Mouse (Mus musculus) cerebral cortex, adult 2 months (tissue): ENCODE data around the gene Gm6583.

Experiments
- WGBS: fragments of 180-500 bp; shearing (Covaris S2); methylation state at CpG from one replicate; pipeline ENCODE4 v1.1.7; 2018; 5-methylcytosine and 5-hydroxymethylcytosine counted together

Gene Gm6583

DNA sequence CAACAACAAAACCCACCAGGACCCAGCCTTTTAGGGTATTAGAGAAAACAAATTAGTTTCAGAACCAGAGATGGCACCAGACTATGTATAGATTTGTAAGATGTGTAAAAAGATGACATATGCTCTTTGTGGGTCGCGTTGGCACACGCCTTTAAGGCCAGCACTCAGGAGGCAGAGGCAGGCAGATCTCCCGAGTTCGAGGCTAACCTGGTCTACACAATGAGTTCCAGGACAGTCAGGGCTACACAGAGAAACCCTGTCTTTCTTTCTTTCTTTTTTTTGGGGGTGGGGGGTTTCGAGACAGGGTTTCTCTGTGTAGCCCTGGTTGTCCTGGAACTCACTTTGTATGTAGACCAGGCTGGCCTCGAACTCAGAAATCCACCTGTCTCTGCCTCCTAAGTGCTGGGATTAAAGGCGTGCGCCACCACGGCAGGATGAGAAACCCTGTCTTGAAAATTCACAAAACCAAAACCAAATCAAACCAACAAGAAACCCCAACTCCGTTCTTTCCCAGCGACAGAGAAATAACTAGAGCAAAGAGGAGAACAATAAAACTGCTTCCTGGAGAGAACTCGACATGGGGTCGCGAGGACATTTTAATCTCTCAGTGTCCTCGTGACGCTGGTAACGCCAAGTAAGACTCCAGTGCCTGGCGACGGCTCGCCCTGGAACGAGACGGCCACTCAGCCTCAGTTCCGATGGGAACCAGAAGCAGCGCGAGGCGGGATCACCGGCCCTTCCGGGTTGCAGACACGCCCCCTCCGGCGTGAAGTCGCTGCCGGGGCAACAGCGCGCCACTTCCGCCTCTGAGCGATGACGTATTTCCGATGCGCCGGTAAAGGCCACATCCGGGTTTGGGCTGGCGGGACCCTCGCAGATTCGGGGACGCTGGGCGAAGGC lies 30.0 kb downstream of the Gm6583 start, which contains the start of gene Tfip11:
Gene Tfip11, plus strand, starts transcription at position 813 of the 900 bp plus-strand sequence.
- 7% methylated on average over 48 of the region's 48 CpGs for WGBS

DNA sequence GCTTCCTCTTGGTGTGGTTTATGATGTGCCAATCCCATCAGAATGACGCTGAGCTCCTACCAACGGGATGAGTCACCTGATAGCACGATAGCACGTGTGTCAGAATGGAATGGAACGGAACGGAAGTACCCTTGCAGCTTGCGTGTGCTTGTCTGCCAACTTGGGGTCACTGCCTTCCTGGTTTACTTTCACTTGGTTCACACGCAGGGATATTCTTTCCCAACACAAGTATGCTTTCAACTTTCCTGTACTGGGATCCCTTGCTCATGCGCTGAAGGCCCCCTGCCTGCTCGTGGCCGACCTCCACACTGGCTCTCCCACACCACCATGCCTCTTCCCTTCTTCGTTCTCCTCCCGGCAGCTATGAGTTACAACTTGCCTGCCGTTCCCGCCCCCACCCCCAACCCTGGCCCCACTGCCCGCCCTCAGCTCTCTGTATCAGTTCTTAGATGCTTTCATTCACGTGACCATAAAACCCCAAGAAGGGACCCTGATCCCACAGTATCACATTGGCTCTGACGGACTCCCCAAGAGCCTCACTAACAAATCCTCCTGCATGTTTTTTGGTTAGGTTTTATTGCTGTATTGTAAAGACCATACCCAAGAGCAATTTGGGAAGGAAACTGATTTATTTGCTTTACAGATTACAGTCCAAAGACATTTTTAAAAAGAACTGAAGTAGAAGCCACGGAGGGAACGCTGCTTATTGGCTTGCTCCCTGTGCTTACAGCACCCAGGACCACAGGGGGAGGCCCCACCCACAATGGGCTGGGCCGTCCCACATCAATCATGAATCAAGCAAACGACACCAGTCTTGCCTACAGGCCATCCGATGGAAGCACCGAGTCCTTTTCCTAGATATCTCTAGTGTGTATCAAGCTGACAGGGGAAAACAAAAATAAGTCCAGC lies 30.9 kb downstream of the Gm6583 start:
- 26% methylated on average over 24 of the region's 24 CpGs for whole genome bisulfite sequencing

DNA sequence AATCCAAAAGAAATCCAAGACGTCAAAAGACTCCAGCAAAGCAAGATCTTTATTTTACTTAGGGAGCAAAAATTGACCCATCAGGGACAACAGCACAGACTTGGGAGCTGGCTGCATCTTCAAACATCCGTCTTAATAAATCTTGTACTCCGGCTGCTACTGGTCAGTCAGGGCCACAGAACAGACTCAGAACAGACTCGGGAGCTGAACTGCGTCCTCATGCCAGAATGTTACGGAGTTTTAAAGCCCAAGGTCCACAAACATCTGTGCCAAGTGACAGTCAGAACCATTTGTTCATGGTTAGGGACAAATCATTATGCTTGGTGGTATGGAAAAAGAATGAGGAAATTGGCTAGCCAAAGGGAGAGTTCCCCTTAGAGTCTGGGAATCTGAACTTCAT lies 32.6 kb downstream of the Gm6583 start:
- 86% methylated on average over 6 of the region's 6 CpGs for WGBS

DNA sequence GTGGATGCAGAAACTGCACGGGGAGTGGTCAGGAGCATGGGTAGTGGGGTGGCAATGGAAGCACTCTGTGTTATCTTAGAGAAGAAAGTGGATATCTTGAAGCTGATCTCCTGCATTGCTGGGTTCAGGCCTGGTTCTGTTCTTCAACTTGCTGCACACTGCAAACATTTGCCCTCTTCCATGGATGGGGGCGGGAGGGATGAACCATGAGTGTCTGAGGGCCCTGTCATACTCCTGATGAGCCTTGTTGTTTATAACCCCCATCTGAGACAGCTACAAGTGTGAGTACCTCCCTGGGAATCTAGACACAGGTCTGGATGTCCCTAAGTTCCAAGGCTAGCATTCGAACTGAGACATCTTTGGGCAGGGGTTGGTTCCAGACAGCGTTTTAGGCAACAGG lies 34.5 kb downstream of the Gm6583 start:
- WGBS, result 49% methylated on average over 4 of the region's 4 CpGs

DNA sequence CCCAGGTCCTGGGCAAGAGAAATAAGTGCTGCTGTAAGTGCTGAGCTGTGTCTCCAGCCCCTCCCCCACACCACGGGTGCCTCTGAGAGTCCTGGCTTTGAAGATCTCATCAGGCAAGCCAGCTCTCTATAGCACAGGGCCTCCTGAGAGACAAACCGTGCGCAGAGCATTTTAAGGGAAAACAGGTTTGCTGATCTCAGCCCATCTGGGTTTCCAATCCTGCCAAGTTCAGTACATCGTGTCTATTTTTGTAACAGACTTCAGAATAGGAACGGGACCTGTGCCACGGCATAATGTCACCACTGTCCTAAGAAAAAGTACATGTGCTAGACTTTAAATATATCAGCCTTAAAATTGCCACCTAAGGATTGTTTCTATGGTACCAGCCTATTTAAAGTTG lies 34.9 kb downstream of the Gm6583 start:
- 32% methylated on average over 6 of the region's 6 CpGs for WGBS

DNA sequence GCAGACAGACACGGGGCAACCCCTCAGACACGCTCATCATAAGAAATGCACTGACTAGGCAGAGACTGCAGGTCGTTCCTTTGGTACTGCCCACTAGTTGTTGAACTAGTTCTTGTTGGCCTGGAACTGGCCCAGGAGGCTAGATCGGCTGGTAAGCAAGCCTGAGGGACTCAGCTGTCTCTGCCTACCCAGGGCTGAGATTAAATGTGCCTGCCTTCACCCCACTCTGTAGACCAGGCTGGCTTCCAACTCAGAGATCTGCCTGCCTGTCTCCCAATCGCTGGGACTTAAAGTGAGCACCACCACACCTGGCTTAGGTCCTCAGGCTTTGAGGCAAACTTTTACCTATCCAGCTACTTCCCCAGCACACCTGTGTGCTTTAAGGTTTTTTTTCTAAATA lies 35.5 kb downstream of the Gm6583 start:
- WGBS, result 46% methylated on average over 5 of the region's 5 CpGs

DNA sequence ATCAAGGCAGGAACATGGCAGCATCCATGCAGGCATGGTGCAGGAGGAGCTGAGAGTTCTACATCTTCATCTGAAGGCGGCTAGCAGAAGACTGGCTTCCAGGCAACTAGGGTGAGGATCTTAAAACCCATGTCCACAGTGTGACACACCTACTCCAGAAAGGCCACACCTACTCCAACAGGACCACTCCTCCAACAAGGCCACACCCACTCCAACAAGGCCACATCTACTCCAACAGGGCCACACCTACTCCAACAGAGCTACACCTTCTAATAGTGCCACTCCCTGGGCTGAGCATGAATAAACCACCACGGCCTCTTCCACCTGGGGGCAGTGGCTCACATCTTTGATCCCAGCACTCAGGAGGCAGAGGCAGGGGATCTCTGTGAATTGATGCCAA lies 36.5 kb downstream of the Gm6583 start:
- 74% methylated on average over 2 of the region's 2 CpGs for WGBS

DNA sequence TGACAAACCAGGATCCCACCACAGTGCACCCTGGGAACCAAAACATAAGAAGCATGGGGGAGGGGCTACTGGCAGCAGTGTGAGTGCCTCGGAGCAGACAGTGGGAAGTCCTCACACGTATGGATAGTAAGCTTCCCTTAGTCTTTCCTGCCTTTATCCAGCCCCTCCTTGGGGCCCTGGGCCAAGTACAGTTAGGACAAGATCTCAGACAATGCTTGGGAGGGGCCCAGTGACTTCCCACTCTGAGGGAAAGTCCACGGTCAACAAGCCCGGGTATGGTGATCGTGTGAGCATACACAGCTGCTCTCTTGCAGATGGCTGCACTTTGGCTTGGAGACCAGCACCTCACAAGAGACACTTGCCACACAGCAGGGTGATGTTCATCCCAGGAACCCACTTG lies 38.5 kb downstream of the Gm6583 start:
- WGBS, result 46% methylated on average over 5 of the region's 5 CpGs

DNA sequence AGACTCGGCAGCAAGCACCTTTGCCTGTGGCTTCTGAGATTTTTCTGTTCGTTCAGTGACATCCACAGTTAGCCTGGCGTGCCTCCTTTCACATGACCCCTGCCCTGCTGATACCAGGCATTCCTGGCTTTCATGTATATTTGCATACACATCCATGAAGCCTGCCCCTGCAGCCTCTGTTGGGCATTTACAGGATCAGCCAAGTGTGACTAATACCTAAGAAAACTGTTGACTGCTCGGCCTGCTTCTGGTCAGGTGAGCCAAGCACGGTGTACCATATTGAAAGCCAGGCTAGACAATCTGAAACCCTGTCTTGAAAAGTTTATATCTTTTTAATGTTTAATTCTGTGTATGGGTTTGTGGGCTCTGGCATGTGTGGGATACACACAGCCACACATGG lies 39.4 kb downstream of the Gm6583 start:
- 86% methylated on average over 5 of the region's 5 CpGs for WGBS

DNA sequence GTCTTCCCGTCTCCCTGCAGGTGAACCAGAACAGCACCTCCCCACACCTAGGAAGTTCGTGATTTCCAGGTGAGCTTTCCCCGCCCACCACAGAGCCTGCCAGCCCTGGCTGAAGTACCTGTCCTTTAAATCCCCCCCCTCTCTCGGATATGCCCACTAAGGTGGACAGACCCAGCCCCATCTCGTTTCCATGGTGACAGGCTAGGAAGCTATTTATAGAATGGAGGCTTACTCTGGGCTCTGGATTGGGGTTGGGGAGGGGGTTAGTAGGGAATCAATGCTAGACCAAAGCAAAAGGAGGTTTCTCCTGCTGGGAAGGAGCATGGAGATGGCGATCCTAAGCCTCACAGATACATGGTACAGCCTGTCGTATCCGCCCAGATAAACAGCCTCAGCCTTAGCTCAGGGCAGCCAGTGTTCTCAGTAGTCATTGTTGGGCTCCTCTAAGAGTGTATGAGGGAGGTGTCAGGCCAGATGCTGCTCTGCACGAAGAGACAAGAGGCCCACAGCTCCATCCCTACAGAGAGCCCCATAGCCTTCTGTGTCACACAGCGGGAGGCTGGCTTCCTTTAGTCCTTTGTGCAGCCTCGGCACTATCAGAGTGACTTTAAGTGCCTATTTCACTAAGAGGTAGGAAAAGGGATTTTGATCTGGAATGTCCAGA lies 42.5 kb downstream of the Gm6583 start:
- WGBS, result 47% methylated on average over 11 of the region's 11 CpGs

DNA sequence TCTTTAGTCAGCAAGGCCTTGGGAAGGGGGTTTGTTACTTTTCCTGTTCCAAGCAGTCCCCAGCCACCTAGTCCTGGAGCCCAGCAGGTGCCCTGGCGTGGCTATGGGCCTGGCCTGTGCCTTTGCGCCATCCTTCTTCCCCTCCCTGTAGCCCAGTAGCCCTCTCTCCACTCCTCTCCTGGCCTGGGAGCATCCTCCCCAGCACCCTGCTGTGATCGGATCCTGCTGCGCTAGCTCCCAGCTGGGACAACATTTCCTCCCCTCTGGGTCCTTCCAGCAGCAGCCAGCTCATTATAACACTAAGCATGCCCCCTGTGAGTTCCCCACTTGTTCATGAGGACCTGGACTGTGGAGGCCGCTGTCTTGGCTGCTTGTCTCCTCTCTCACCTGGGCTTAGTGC lies 50.0 kb downstream of the Gm6583 start:
- WGBS, result 67% methylated on average over 5 of the region's 5 CpGs
